9 mouse cellular contexts compared by ENCODE assay signal in the genomic region with DNA sequence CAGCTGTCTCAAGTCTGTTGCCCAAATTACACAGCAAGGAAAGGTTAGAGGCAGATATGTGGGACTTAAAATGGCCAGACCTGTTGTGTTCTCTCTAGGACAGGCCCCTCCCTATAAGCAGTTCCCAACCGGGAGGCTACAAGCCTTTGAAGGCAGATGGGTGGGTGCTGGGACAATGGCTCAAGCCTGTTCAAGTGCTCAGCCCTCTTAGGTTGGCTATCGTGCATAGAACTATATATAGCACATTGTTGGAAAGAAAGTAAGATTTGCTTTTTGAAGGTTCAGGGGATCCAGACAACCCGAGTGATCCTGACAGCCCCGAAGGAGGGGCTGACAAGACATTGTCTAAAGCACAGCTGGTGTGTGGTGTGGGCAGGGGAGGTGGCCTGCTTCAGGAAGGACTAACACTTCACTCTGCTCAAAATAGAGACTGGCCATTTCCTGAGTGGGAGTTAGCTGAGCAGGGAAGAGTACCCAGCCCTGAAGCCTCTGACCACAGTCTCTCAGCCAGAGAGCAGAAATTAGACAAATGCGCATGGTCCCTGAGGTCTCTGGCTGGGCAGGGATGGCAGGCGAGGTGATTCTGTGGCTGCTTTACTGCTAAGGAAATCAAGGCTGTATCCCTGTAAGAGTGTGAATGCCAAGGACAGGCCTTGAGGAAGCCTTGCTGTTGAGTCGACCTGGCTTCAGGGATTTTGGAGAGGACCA. TPM values are rescaled to one million over a fixed set of nuclear protein-coding genes. Genes with fewer than 3 reads are reported as not detected.
DNase-seq lines count a peak whose midpoint lies in the region; ATAC-seq and TF ChIP-seq lines count a peak whose summit lies in the region.
"Had no signal": no experiment of that assay in that cellular context is flagged by ENCODE, and none has a peak within 500 bp of the region (broad histone marks: within the 10 kb centered on the region; RNA-seq: fewer than 3 reads in every experiment).

No protein-coding gene starts in this region.

- peaks cover 54% of the 10 kb centered on the region for H3K4me1 ChIP-seq in megakaryocyte, embryonic 14.5 days
- peaks cover 19% of the 10 kb centered on the region for H3K4me1 ChIP-seq in heart, embryonic 11.5 days (ENCODE audit: control insufficient read depth, insufficient read depth, low read length)

- peak overlapping the region; percentile 52; the same call in 1 of the 2 replicates for H3K9ac ChIP-seq in heart, embryonic 11.5 days (ENCODE audit: low read depth, low read length)

- WGBS in heart, embryonic 11.5 days (ENCODE audit: insufficient replicate concordance): 35% methylated on average over 7 of the region's 7 CpGs

- peak; percentile 35 to 51 for DNase-seq in heart, adult 18-20 months
- DNase-seq in heart, adult 8-10 months (ENCODE audit: low spot score): no peak
- DNase-seq in left cerebral cortex, postnatal 14 days (ENCODE audit: low spot score in 2 of 2): no peak
- no peak for DNase-seq in liver
- DNase-seq: thymus, adult 2 months had no signal

- intact Hi-C loops in left cerebral cortex, postnatal 14 days (cut with DNase I): no loop called here

- no peak overlapping the region for H3ac ChIP-seq in myocyte (ENCODE audit: control insufficient read depth, insufficient read length)

- peak overlapping the region; percentile 78 for H3K4me3 ChIP-seq in megakaryocyte, embryonic 14.5 days (replicated peaks)
- no peak overlapping the region for H3K4me3 ChIP-seq in heart, embryonic 11.5 days (ENCODE audit: low read depth, low read length)
- H3K4me3 ChIP-seq in myocyte: no peak overlapping the region

- H3K36me3 ChIP-seq in megakaryocyte, embryonic 14.5 days (replicated peaks; ENCODE audit: low read length): no peaks in the 10 kb centered on the region
- H3K36me3 ChIP-seq in heart, embryonic 11.5 days (ENCODE audit: control insufficient read depth, insufficient read depth, low read length): no peaks in the 10 kb centered on the region
- H3K36me3 ChIP-seq in myocyte (ENCODE audit: control insufficient read depth, insufficient read depth): no peaks in the 10 kb centered on the region

- no peak for ATAC-seq in megakaryocyte, adult 5-6 weeks (ENCODE audit: poor library complexity, severe bottlenecking)
- peak; percentile 53 for ATAC-seq in heart, embryonic 11.5 days (replicated peaks; ENCODE audit: insufficient number of reproducible peaks, low FRiP score, low TSS enrichment)

- peak overlapping the region; percentile 77 for H3K27ac ChIP-seq in heart, embryonic 11.5 days (ENCODE audit: low read depth, low read length)

- TF ChIP-seq POLR2A in myocyte (IDR thresholded peaks at IDR 0.05; ENCODE audit: insufficient read length, low read depth): no peak

- peak overlapping the region; percentile 12; the same call in 1 of the 2 replicates for H3K4me2 ChIP-seq in heart, embryonic 11.5 days
- peak overlapping the region; percentile 13 for H3K4me2 ChIP-seq in myocyte (ENCODE audit: low read depth)

- H3K9me3 ChIP-seq in megakaryocyte, embryonic 14.5 days: peaks cover 13% of the 10 kb centered on the region
- H3K9me3 ChIP-seq in heart, embryonic 11.5 days (replicated peaks; ENCODE audit: control insufficient read depth, low read length): no peaks in the 10 kb centered on the region

- peaks cover 6% of the 10 kb centered on the region for H3K27me3 ChIP-seq in megakaryocyte, embryonic 14.5 days (replicated peaks)
- H3K27me3 ChIP-seq in heart, embryonic 11.5 days (ENCODE audit: control insufficient read depth, insufficient read depth, low read length): no peaks in the 10 kb centered on the region
- no peaks in the 10 kb centered on the region for H3K27me3 ChIP-seq in myocyte (ENCODE audit: control insufficient read depth, insufficient read depth, insufficient read length)

- H3K79me2 ChIP-seq in myocyte (ENCODE audit: control insufficient read depth, insufficient read depth): no peaks in the 10 kb centered on the region

TF ChIP-seq in myocyte, 11 proteins besides CTCF, POLR2A, EP300 and RAD21:
- TF ChIP-seq E2F4 (IDR thresholded peaks at IDR 0.05; ENCODE audit: insufficient read depth): no peak
- no peak for TF ChIP-seq REST (IDR thresholded peaks at IDR 0.05; ENCODE audit: insufficient read depth, insufficient read length)
- TF ChIP-seq MYOD1 (IDR thresholded peaks at IDR 0.05; ENCODE audit: control insufficient read depth in 1 of 3, insufficient read length in 2 of 3, low read depth in 2 of 3): peak in 1 of 3 experiments; percentile 63
- TF ChIP-seq MYOG (IDR thresholded peaks at IDR 0.05; ENCODE audit: control insufficient read depth in 1 of 3, insufficient read depth in 1 of 3, insufficient read length in 2 of 3, low read depth in 2 of 3): peak in 1 of 3 experiments; percentile 24
- TF ChIP-seq TCF3 (IDR thresholded peaks at IDR 0.05; ENCODE audit: insufficient read length, low read depth): no peak

RNA-seq across cellular contexts. Expression of gene Smad5, which starts 40.7 kb away (rescaled TPM):
- total RNA-seq in heart, adult 18-20 months (2021): 10 to 100 TPM; 26.6 to 26.9 TPM
- 10 to 100 TPM; 28.0 to 32.0 (median 28.8) TPM for total RNA-seq in heart, adult 8-10 months (2022)
- polyA plus RNA-seq in megakaryocyte, embryonic 14.5 days (2012; ENCODE audit: insufficient read depth, low replicate concordance): 0.86 TPM in 1 of 2 replicates, not detected in the other
- 26.9 and 28.1 TPM in 2 replicates for total RNA-seq in megakaryocyte, adult 5-6 weeks (2015)
- 14.1 and 16.7 TPM in 2 replicates for total RNA-seq in megakaryocyte, adult 5-6 weeks (2017)
- polyA plus RNA-seq in heart, embryonic 11.5 days (2014; fragmentation: Nextera tagmentation; extraction: Ambion mirVana): 25.7 and 26.3 TPM in 2 replicates
- polyA plus RNA-seq in myocyte (2012; fragmentation: generic; extraction: Trizol): 12.7 TPM
- total RNA-seq in left cerebral cortex, postnatal 14 days (2021): 10 to 100 TPM; 21.3 to 21.5 TPM

RNA-seq across cellular contexts. Expression of gene Tgfbi, which starts 52.7 kb away (rescaled TPM):
- 10 to 100 TPM; 19.5 to 22.9 TPM for total RNA-seq in heart, adult 18-20 months (2021)
- total RNA-seq in heart, adult 8-10 months (2022): 10 to 100 TPM; 10.2 to 16.8 (median 14.4) TPM
- polyA plus RNA-seq in megakaryocyte, embryonic 14.5 days (2012; ENCODE audit: insufficient read depth, low replicate concordance): 7.2 TPM in 1 of 2 replicates, not detected in the other
- 321 and 326 TPM in 2 replicates for total RNA-seq in megakaryocyte, adult 5-6 weeks (2015)
- 505 and 532 TPM in 2 replicates for total RNA-seq in megakaryocyte, adult 5-6 weeks (2017)
- 65.0 and 94.5 TPM in 2 replicates for polyA plus RNA-seq in heart, embryonic 11.5 days (2014; fragmentation: Nextera tagmentation; extraction: Ambion mirVana)
- polyA plus RNA-seq in myocyte (2012; fragmentation: generic; extraction: Trizol): 1.8 TPM
- 1 to 10 TPM; 3.5 TPM for total RNA-seq in left cerebral cortex, postnatal 14 days (2021)

Comparison
In these comparisons a context has a peak if more than half of its experiments do, and no peak if none do; other contexts are left out.
1. DNase-seq: peak in heart, adult 18-20 months (2 of 2); none in heart, adult 8-10 months (single experiment), left cerebral cortex, postnatal 14 days (0 of 2) and liver (single experiment).
2. RNA of gene Tgfbi, which starts 52.7 kb away (total RNA-seq): 321 to 532 TPM in megakaryocyte, adult 5-6 weeks; 19.5 to 22.9 TPM in heart, adult 18-20 months, 10.2 to 16.8 TPM in heart, adult 8-10 months and 3.5 TPM in left cerebral cortex, postnatal 14 days; every median in the first group is over 10 times any median in the second.